Mouse (Mus musculus) lung, postnatal 4 days (tissue): ENCODE results near the gene Ttc7.

Experiments
- DNase-seq, 2 experiments: peaks; one replicate each; pipeline ENCODE4 v3.0.0; 2021

The Ttc7 gene

DNA sequence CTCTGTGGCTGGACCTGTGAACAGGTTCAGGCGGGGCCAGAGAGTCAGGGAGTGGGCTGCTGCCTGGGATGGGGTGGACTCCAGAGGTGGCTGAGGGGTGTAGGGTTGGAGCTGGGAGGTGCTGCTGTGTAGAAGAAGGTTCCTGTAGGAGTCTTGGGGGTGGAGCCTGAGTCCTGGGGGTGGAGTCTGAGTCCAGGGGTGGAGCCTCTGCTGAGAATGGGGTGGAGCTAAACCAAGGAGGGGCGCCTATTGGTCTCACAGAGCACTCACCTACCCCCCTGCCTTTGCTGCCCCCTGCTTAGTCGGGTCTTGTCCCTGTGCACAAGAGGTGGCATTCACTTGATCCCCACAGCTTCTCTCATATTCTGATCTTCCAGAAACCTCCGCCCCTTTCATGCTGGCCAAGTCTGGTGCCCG lies 31.9 kb downstream of the Ttc7 start:
- DNase-seq = peak; percentile 52 to 72

- DNase-seq = peak; percentile 91 to 96
Observed at GRCm38 (mm10) chr17:87315021-87315531, 32.4 kb downstream of the Ttc7 start.

DNA sequence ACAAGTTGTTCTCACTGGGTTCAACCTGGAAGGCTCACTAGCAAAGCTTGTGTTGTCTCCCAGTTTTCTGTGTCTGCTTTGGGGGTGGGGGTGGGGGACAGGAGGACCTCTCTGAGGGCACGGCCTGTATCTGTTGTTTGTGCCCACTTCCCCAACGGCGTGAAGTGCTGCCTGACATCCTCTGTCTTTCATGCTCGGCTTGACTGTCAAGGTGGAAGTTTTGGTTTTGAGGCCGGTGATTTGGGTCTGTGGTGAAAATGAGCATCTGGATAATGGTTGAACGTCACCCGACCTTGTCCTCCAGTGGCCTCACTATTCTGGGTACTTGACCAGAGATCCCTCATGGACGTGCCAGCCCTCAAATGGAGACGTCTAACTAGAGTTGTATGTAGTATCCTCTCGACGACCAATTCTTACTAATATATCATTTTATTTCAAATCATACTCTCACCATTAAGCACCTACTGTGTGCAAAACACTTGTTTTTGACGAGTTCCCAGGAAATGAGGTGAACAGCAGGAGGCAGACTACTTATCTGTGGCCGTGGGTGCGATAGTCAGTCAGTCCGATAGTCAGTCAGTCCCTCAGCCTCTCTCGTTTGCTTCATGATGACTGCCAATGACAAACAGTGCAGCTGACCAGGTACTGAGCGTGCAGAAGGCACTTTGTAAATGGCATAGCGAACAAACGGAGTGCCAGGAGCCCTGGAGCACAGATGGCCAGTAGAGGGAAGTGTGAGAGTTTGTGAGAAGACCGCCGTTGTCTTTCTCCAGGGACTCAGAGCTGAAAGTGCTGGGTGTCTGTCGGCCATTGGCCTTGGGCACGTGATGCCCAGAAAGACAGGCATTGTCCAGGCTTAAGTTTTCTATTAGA lies 33.4 kb downstream of the Ttc7 start:
- no peak for DNase-seq

DNA sequence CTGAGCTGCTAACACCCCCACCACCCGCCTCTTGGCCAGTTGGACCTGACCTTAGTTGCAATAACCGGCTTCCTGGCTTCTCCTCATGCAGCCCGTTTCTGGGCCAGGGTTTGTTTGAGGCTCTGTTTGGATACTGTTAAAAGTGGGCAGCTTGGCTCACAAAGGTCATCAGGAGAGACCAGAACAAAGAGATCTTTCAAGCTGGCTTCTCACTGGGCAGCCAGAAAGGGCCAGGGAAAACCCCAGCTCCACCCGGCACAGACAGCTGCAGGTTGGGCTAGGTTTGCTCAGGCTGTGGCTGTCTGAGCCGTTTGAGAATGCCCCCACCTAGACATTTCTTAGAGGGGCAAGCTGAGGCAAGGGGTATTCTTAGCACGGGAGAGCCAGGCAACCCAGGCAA lies 34.6 kb downstream of the Ttc7 start:
- DNase-seq = no peak

DNA sequence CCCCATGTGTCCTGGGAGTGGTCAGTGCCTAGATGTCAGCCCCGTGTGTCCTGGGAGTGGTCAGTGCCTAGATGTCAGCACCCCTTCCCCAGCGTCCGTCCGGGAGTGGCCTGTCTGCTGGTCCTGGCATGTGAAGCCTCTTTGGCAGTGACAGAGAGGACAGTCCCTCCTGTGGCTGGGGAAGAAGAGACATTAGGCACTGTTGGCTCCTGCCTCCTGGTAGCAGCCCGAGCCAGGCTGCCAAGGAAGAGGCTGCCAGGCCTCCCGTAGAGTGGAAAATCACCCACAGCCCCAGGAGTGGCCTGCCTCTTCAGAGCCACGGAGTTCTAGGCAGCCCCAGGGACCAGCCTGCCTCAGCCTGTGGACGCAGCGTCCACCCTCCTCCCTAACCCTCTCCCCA lies 35.3 kb downstream of the Ttc7 start:
- DNase-seq = no peak

DNA sequence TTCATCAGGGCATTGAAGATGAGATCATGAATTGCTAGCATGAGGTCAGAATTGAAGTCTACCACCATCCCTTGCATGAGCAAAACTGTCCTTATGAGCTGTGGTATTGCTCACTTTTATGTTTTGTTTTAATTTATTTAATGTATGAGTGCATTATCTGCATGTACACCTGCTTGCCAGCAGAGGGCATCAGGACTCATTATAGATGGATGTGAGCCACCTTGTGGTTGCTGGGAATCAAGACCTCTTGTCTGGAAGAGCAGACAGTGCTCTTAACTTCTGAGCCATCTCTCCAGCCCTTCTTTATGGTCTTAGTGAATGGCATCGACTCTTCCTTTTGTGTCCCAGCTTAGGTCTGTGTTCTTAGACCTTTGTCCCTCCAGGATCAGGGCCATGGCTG lies 39.0 kb downstream of the Ttc7 start:
- no peak for DNase-seq

DNA sequence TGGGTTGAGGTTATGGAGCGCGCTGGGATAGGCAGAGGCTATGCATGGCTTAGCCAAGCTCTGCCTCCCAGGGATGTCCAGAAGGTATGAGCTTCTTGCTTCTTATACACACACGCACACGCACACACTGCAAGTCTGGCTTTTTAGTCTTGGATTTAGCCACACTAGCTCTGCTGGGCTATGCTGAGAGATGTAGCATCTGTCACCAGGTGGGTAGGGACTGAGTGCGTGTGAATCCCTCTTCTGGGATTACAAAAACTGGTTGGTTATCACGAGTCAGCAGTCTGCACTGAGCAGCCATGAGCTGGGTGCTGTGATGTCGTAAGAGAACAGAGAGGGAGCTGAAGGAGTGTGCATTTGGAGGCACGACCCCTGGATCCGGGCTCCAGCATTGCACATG lies 40.5 kb downstream of the Ttc7 start:
- DNase-seq = no peak

DNA sequence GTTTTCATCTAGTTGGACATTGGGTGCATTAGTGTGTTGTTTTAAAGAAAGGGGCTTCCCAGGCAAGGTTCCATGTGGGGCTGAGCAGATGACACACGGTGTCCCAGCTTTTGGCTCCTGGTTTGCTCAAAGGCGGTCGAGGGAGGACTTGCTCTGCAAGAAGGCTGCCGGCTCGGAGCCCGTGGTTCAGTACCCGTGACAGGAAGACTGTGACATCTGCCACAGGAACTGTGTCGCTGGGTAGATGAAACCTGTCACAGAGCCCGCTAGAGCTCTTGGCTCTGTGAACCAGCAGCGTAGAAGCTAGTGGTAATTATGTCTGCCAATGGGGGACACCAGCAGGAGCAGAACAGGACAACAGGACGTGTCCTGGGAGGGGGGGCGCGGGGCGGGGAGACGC lies 42.8 kb downstream of the Ttc7 start:
- no peak for DNase-seq

DNA sequence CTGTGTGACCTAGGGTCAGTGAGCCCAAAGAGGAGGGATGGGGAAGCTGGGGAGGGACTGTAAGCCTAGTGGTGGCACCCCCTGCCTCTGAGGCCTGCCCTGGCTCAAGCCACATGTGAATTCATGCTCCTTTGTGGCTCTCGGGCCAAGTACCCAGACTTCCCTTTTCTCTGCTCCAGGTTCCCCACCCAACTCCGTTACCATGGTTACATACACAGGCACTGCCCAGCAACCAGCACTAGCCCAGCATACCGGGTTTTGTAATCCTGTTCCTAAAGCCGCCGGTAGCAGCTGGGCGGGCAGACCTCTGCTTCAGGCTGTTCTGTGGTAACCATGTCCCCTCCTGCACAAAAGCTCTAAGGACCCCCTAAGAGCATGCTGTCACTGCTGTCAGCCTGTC lies 44.3 kb downstream of the Ttc7 start:
- DNase-seq = peak; percentile 61 to 65

DNA sequence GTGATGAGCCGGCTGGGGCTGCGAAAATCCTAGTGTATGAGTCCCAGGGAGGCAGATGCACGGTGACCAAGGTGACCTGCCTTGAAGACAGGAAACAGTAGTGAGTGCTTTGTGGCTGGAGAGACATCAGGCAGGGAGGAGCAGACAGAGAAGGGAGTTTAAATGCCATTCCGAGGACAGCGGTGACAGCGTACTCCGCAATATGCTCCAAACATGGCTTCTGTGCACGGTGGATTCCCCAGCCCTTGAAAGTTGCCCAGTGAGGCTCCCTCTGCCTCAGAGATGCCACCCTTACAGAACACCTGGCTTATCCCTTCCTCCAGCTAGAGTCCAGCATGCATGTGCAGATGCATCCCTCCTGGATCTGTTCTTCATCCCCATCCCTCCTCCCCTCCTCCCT lies 45.0 kb downstream of the Ttc7 start:
- DNase-seq = no peak

DNA sequence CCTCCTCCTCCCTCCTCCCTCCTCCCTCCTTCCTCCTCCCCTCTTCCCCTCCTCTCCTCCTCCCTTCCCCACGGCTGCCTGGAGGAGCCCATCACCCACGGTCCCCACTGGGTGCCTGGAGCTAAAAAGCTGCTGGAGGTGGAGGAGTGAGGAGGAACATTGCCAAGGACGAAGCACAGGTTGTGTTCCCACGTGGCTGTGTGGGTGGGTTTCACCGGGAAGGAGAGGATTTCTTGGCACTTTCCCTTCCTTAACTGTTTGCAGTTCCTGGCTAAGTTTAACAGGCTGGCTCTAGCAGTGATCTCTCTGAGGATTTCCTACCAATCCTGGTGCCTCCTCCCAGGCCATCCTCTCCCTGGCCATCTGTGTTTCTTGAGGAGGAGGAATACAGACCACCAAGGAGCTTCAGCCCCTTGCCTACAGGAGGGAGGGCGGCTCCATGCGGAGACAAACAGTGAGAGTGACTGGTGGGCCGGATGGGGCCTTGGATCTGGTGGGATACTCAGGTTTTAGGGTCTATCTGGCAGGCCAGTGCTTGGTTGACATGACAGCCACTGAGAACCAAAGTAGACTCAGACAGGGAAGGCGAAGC lies 45.6 kb downstream of the Ttc7 start:
- DNase-seq = no peak

DNA sequence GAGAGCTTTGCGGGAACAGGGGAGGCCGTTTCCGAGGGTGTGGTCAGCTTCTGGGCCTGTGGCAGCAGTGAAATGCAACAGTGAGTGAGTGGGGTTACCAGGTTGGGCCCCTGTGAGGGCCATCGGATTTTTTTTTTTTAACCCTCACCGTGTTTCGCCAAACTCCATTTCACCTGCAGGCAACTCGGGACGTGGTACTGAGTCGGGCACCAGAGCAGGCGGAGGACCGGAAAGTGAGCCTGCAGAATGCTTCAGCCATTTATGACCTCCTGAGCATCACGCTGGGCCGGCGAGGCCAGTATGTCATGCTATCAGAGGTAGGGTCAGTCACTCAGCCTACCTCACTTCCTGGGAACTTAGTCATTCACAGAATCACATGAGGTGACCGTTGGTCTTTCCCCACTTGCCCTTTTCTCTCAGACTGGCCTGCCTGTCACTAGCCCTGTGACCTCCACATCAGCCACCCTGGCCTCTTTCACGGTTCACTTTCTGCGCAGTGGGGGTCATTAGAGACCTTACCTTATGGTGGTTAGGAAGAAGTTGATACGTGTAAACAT lies 46.5 kb downstream of the Ttc7 start:
- DNase-seq = no peak

DNA sequence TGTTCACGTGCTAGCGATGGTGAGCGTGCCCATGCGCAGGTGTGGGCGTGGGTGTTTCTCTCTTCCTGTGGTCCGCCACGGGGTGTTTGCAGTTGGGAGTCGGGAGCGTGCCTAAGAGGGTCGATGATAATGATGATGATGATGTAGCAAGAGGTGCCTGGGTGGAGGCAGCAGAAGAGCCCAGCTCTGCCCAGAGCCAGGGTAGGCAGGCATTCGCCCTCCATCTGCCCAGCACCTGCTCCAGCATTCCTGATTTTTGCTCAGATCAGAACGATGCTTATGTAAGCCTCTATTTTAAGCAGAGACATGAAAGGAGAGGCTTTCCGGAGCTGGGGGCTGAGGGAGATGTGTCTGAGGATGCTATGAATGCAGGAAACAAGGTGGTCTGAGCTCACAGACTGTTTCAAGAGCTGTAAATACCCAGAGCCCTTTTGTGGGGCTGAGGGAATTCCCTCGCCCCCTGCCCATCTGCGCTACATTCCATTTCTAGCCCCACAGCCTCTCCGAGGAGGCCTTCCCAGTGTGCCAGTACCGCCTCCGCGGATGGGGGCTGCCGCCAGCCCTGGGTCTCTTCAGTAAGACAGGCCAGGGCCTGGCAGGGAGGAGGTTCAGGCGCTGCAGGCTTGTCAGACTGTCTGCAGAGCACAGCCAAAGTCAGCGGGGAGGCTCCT lies 47.7 kb downstream of the Ttc7 start:
- no peak for DNase-seq

DNA sequence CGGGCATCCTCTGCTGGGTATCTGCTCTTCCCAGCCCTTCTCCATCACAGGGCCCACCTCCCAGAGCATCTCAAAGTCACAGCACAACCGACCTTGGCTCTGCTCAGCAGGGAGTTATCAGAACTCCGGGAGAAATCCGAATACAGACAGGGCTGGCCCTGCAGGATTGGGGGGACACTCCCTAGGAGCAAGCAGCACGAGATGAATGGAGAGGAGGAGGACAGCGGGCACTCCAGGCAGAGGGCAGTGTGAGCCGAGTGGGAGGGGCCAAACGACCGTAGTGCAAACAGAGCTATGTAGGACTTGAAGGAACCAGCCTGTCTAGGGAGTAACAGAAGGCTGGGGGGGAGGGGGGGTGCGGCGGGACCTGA lies 48.2 kb downstream of the Ttc7 start:
- DNase-seq = peak; percentile 49

DNA sequence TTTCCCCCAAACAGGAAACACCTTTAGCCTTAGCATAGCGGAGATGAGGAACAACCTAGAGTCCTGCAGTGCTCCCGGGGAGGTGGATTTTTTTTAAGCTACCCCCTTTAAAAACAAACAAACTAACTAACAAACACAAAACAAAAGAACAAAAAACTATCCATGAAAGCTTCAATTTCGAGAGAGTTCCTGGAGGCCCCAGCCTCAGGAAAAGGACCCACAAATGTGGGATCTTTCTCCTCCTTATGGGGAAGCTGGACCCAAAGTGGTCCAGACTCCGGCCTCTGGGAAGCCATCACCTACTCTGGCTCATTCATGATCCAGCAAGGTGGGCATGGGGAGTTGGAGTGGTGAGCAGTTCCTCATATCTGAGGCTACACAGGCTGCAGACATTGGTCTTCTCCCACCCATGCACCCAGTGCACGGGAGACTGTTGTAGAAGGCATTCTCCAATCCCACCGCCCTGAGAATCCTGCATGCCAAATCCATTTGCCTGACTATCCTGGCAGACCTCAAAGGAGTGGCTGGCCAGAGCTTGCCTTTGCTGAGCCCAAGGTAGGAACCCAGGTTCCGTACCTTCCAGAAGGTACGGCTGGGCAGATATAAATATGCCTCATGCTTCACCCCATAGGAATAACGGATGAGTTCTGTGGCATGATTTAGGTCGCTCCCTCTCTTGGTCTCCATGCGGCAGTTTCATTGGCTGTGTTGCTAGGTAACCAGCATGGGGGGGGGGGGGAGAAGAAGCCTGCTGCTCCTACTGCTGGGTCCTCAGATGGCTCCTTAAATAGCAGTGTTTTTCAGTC lies 48.9 kb downstream of the Ttc7 start:
- no peak for DNase-seq

GRCm38 (mm10) chr17:87332142-87332815 lies 49.6 kb downstream of the Ttc7 start:
- DNase-seq = no peak

DNA sequence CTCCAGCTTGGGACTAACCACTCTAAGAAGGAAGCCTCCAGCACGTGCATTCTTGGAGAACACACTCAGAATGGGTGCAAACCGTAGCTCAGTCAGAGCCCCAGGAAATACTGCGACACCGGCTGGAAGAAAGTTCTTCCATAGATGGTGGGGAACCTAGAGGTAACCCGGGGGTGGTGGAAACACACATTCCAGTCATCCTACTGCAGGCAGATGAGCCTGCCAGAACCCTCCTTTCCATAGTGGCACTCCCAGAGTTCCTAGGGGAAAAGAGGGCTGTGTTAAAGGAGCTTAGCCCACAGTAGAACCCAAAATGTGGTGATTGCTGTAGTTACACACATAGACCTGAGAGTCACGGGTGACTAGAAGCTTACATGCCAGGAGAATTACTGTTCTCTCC lies 50.2 kb downstream of the Ttc7 start:
- no peak for DNase-seq

- DNase-seq = no peak
Observed at GRCm38 (mm10) chr17:87334162-87334561, 51.5 kb downstream of the Ttc7 start.

DNA sequence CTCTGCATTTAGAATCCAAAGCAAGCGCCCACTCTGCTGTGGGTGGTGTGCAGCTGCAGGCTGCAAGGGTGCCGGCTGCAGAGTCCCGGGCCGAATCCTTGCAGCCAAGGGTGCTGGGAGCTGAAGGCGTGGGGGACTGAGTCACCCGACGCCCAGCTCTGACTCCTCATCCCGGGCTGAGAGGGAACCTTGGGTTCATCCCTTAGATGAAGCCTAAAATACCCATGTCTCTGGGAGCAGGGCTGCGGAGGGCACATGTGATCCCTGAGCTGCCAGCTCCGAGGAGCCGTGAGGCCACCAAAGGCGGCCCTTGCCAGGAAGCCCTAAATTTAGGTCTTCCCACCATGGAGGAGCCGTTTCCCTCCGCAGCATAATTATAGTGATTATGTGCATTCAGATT lies 52.5 kb downstream of the Ttc7 start:
- no peak for DNase-seq

DNA sequence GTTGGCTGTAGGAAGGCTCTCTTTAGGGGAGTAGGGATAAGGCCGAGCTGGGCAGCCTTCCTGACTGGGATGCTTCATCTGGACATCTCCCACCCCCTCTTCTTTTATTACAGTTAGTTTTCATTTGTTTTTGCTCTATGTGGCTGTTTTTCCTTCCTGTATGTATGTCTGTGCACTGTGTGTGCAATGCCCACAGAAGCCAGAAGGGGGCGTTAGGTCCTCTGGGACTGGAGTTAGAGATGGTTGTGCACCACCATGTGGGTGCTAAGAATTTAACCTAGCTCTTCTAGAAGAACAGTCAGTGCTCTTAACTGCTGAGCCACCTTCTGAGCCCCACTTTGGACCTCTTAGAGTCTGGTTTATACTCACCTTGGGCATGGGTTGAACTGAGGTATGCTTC lies 53.0 kb downstream of the Ttc7 start:
- no peak for DNase-seq

DNA sequence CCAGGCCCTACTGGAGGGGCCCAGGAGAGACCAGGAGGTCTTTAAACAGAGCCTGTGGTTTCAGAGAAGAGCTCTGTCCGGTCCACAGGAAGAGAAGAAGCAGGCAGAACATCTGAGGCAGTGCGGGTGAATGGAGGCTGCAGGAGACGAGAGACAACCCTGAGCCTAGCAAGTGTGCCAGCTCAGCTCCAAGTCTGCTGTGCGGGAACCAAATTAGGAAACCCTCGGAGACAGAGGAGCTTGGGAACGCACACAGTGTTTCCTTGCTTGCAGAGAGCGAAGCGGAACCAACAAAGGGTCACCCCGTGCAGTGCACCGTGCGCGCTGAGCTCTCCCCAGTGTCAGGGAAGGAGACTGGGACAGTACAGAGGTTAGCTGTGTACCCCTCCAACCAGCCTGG lies 54.2 kb downstream of the Ttc7 start:
- DNase-seq = no peak

DNA sequence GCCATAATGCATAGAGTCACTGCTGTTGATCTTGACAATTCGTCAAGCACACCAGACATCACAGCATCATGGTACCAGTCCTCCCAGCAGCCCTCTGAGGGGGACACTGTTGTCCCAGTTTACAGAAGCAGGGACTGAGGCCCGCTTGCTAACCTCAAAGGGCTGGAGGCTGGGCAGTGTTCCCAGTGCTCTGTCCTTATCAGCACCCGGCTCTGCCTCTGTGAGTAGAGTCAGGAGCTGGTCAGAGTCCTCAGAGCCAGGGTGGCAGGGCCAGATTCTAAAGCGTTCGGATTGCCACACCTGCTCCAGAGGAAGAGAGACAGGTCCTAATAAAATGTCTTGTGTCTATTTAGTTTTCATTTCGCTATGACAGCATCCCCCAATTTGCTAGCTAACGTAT lies 55.0 kb downstream of the Ttc7 start:
- no peak for DNase-seq
